Mouse (Mus musculus) heart, embryonic 13.5 days (tissue): ENCODE measurements around the gene Sstr2. TPM values are rescaled to one million over a fixed set of nuclear protein-coding genes. Genes with fewer than 3 reads are reported as not detected.
"Not testable (repeated sequence)": the region's sequence is repeated elsewhere in the genome, so short reads cannot be mapped to it uniquely, and the experiment has no call there.

Source experiments
- ATAC-seq: fragments of 200-750 bp; cut with Nextera tagmentation; 2 replicates; pipeline ENCODE4 v1.8.0; 2017; ENCODE audit warnings: moderate TSS enrichment; ENCODE audit not compliant: insufficient number of reproducible peaks, low FRiP score, low TSS enrichment; ENCODE audit errors: extremely low read depth
- H3K27ac ChIP-seq: fragments of 300-500 bp; sonication (generic); replicated peaks from 2 replicates; pipeline ENCODE4 v1.5.1; 2015; ENCODE audit warnings: moderate library complexity, mild to moderate bottlenecking, inconsistent platforms
- H3K27me3 ChIP-seq: fragments of 300-500 bp; sonication (generic); replicated peaks from 2 replicates; pipeline ENCODE4 v1.6.1; 2015; ENCODE audit warnings: mild to moderate bottlenecking, inconsistent platforms
- H3K36me3 ChIP-seq: fragments of 300-500 bp; sonication (generic); 2 replicates; pipeline ENCODE4 v1.6.1; 2015; ENCODE audit warnings: mild to moderate bottlenecking, inconsistent platforms
- H3K4me1 ChIP-seq: fragments of 300-500 bp; sonication (generic); 2 replicates; pipeline ENCODE4 v1.6.1; 2015; ENCODE audit warnings: inconsistent platforms
- H3K4me2 ChIP-seq: fragments of 300-500 bp; sonication (generic); 2 replicates; pipeline ENCODE4 v1.6.1; 2015; ENCODE audit warnings: inconsistent platforms, mild to moderate bottlenecking, moderate library complexity
- H3K4me3 ChIP-seq: fragments of 300-500 bp; sonication (generic); 2 replicates; pipeline ENCODE4 v1.5.1; 2015; ENCODE audit warnings: moderate library complexity, mild to moderate bottlenecking, inconsistent platforms
- H3K9ac ChIP-seq: fragments of 300-500 bp; sonication (generic); 2 replicates; pipeline ENCODE4 v1.6.1; 2015; ENCODE audit warnings: inconsistent platforms, mild to moderate bottlenecking, moderate library complexity
- H3K9me3 ChIP-seq: fragments of 300-500 bp; sonication (generic); 2 replicates; pipeline ENCODE4 v1.6.1; 2016; ENCODE audit warnings: inconsistent platforms
- WGBS: fragments of 180-500 bp; shearing (Covaris S2); methylation state at CpG from one replicate; pipeline ENCODE4 v1.1.7; 2015; ENCODE audit warnings: mixed read lengths; 5-methylcytosine and 5-hydroxymethylcytosine counted together
- polyA plus RNA-seq: library from polyadenylated mRNA; unstranded; fragments of >200 nt; fragmentation: Nextera tagmentation; extraction: Ambion mirVana; gene quantifications from 2 replicates; pipeline ENCODE4 v1.2.1, GENCODE M21; 2015

Sstr2 gene
- polyA plus RNA-seq, 1 experiment from 2014 or later, result 0.39 TPM

DNA sequence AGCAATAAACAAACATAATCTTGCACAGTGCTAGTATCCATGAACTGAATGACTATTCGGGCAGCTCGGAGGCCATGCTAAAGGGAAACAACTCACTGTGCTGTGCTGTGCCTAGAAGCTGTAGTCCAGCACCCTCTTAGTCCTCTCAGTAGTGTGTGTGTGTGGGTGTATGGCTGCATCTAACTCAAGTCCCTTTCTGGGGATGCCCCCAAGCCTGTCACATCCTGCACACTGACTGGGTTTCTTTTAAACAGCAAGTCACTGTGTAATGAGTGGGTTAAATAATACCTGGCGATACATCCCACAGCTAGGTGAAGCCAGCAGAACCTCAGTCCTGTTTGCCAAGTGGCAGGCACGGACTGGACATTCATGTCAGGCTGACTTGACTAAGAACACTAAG lies 39.6 kb downstream of the Sstr2 start:
- no peak for ATAC-seq
- no peaks in the 10 kb centered on the region for H3K4me1 ChIP-seq

DNA sequence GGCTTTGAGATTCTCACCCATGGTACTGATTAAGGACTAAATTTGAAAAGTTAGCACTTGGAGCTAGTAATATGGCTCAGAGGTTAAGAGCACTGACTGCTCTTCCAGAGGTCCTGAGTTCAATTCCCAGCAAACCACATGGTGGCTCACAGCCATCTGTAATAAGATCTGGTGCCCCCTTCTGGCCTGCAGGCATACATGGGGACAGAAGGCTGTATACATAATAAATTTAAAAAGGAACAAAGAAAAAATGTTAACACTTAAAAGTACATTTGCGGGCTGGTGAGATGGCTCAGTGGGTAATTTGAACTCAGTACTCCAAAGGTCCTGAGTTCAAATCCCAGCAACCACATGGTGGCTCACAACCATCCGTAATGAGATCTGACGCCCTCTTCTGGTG lies 41.1 kb downstream of the Sstr2 start:
- H3K9ac ChIP-seq, H3K4me2 ChIP-seq, H3K4me1 ChIP-seq, H3K27ac ChIP-seq, H3K4me3 ChIP-seq, H3K9me3 ChIP-seq, ATAC-seq, H3K27me3 ChIP-seq: not testable (repeated sequence)
- H3K36me3 ChIP-seq, result peaks cover 98% of the 10 kb centered on the region
- 88% methylated on average over 3 of the region's 3 CpGs for WGBS

More for the DNA sequence above, 39.6 kb downstream of the Sstr2 start:
- Histone ChIP-seq H3K27ac (no peak overlapping the region), H3K27me3 (no peaks in the 10 kb centered on the region), H3K4me3 (no peak overlapping the region), H3K36me3 (peaks cover 100% of the 10 kb centered on the region), H3K9me3 (no peaks in the 10 kb centered on the region), H3K9ac (no peak overlapping the region), H3K4me2 (no peak overlapping the region)
- WGBS, result 85% methylated on average over 4 of the region's 4 CpGs

DNA sequence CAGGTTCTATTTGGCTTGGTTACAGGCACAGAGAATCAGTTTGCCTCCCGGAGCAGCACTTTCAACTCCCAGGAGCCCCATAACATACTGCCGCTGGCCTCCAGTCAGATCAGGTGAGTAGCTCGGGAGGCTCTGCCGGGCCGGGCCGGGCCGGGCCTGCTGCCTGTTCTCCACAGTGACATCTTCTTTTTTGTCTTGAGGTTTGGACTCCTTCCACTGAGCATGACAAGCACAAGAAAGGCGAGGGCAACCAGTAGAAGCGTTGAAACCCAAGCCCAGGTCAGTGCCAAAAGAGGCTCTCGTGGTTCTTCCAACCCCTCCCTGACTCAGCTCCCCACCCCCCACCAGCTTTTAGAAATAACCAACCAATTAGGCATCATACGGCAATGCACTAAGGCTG lies 41.8 kb downstream of the Sstr2 start:
- peaks cover 93% of the 10 kb centered on the region for H3K36me3 ChIP-seq

DNA sequence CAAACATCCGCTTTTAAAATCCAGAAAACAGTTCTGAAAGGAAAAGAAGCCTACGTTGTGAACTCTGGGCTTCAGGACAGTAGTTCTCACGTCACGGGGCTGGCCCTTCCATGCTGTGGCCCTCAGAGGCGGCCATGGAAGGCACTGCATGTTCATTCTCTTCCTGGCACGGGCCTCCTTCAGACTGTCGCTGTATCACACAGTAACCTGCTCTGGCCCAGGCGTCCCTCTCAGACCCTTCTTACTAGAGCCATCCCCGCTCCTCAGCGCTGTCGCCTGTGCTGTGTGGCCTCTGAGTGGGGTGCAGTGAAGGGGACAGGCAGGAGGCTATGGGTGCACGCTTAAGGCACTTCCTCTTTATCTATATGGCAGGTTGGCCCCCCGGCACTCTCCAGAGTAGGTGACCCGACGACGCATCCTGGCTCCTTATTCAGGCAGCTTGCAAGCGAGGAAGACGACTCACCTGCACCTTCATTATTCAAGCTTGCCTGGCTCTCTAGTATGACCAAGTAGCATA lies 42.8 kb downstream of the Sstr2 start:
- Histone ChIP-seq H3K27ac (no peak overlapping the region), H3K9ac (no peak overlapping the region), H3K4me3 (no peak overlapping the region), H3K36me3 (peaks cover 87% of the 10 kb centered on the region), H3K27me3 (no peaks in the 10 kb centered on the region), H3K4me1 (peaks cover 12% of the 10 kb centered on the region), H3K4me2 (no peak overlapping the region), H3K9me3 (no peaks in the 10 kb centered on the region)
- no peak for ATAC-seq
- WGBS, result 85% methylated on average over 18 of the region's 18 CpGs

More for the DNA sequence above, 41.8 kb downstream of the Sstr2 start:
- H3K27me3 ChIP-seq, result no peaks in the 10 kb centered on the region
- H3K9ac ChIP-seq, result no peak overlapping the region
- H3K27ac ChIP-seq, result no peak overlapping the region
- H3K4me3 ChIP-seq, result no peak overlapping the region
- ATAC-seq, result no peak
- 95% methylated on average over 11 of the region's 11 CpGs for WGBS
- H3K9me3 ChIP-seq, result no peaks in the 10 kb centered on the region
- no peak overlapping the region for H3K4me2 ChIP-seq
- H3K4me1 ChIP-seq, result peaks cover 5% of the 10 kb centered on the region; the same call in 1 of the 2 replicates

DNA sequence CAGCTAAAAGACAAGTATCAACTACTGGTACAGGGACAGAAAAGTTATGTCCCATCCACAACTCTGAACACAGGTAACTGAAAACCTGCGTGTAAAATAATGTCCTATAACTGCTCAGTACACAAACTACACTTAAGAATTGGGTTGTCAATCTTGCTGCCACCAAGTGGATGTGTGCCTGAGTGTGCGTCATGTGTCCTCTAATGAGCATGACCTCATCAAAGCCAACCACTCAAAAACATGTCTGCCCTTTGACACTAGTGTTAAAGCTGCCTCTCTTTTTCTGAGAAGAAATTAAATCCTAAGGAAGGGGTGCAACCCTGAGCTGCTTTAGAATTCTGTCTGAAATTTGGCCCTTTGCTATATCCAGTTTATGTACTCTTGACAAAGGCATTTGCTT lies 45.1 kb downstream of the Sstr2 start:
- H3K27ac ChIP-seq, result no peak overlapping the region
- H3K9me3 ChIP-seq, result no peaks in the 10 kb centered on the region
- H3K4me3 ChIP-seq, result no peak overlapping the region
- peaks cover 36% of the 10 kb centered on the region for H3K4me1 ChIP-seq
- WGBS, result 66% methylated on average over 2 of the region's 2 CpGs
- no peaks in the 10 kb centered on the region for H3K27me3 ChIP-seq
- no peak for ATAC-seq
- no peak overlapping the region for H3K9ac ChIP-seq
- peaks cover 84% of the 10 kb centered on the region for H3K36me3 ChIP-seq
- H3K4me2 ChIP-seq, result no peak overlapping the region

DNA sequence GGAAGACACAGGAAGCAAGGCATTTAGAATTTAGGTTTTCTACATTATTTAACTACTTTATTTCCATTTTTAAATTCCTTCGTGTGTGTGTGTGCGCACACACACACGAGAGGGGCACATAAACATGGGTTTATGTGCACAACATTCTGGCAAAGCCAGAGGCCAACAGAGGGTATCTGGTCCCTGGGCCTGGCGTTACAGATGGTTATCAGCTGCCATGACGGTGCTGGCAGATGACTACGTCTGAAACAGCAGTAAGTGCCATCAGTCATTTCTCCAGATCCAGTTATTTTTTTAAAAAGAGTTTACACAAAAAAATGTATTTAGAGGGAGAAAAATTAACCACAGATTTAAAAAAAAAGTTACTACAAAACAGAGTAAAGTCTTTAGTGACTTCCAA lies 47.1 kb downstream of the Sstr2 start:
- no peaks in the 10 kb centered on the region for H3K9me3 ChIP-seq
- H3K27me3 ChIP-seq, result no peaks in the 10 kb centered on the region
- no peak overlapping the region for H3K4me3 ChIP-seq
- H3K4me1 ChIP-seq, result peaks cover 38% of the 10 kb centered on the region
- no peak for ATAC-seq
- peaks cover 81% of the 10 kb centered on the region for H3K36me3 ChIP-seq
- 65% methylated on average over 6 of the region's 6 CpGs for WGBS
- H3K27ac ChIP-seq, result no peak overlapping the region
- H3K9ac ChIP-seq, result no peak overlapping the region
- peak overlapping the region; percentile 19; the same call in 1 of the 2 replicates for H3K4me2 ChIP-seq

DNA sequence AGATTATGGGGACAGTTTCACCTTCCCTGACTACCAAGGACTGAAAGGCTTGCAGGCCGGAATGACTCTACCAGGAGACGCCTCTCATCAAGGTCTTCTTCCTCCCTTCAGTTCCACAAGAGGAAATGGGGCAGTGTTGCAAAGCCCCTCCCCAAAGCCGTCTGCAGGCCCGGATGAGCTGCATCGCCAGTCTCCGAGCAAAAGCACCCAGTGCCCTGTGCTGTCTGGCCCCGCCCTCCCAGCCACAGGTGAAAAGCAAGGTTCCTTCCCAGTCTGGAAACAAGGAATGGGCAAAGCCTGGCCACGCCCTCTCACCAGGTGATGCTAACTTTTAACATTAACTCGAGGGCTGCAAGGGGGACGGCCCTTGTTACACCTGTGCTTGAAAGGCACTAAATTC lies 47.5 kb downstream of the Sstr2 start:
- peaks cover 81% of the 10 kb centered on the region for H3K36me3 ChIP-seq
- no peak for ATAC-seq

DNA sequence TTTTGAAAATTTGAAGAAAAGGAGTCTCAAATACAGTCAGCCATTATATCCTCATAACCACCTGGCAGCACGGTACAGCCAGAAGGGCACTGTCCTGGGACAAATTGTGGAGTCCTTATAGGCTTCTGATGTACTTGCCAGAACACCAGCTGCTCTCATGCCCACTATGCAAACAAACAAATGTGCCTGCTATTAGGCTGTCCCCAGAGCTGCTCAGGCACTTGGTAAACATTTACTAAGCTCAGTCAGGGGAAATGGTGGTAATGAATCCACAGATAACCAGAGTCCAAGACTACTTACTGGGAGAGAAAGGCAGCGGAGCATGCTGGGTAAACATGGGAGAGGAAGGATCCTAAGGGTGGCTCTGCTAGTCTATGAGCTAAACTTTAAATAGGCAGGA lies 48.0 kb downstream of the Sstr2 start:
- 81% methylated on average over 2 of the region's 2 CpGs for WGBS
- H3K36me3 ChIP-seq, result peaks cover 81% of the 10 kb centered on the region
- peaks cover 38% of the 10 kb centered on the region for H3K4me1 ChIP-seq
- 0 out of 2 replicates have a peak overlapping the region, but pooled peaks have one; percentile 19 for H3K9ac ChIP-seq
- no peaks in the 10 kb centered on the region for H3K27me3 ChIP-seq
- no peaks in the 10 kb centered on the region for H3K9me3 ChIP-seq
- H3K27ac ChIP-seq, result peak overlapping the region; percentile 24; the same call in 1 of the 2 replicates
- no peak overlapping the region for H3K4me3 ChIP-seq
- H3K4me2 ChIP-seq, result peak overlapping the region; percentile 19; the same call in 1 of the 2 replicates
- no peak for ATAC-seq

More for the DNA sequence above, 47.5 kb downstream of the Sstr2 start:
- Histone ChIP-seq H3K9ac (no peak overlapping the region), H3K27ac (no peak overlapping the region), H3K9me3 (no peaks in the 10 kb centered on the region), H3K4me2 (peak overlapping the region; percentile 19; the same call in 1 of the 2 replicates), H3K27me3 (no peaks in the 10 kb centered on the region), H3K4me1 (peaks cover 38% of the 10 kb centered on the region), H3K4me3 (no peak overlapping the region)
- 56% methylated on average over 10 of the region's 10 CpGs for WGBS

DNA sequence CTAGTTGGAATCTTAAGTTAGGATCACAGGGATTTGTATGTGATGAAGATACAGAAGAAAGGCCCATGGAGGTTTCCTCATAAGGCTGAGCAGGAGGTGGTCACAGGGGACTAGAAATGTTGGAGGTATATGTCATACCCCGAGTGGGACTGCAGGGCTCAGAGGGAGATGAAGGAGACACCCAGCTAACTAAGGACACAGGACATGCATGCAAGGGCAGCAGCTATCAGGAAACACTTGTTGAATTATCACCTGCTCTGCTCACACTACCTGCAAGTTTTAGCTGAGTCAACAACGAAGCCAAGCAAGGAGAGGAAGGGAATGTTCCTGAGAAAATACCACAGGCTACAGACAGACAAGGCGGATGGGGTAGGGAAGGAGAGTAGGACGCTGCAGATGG lies 48.6 kb downstream of the Sstr2 start:
- Histone ChIP-seq H3K36me3 (peaks cover 81% of the 10 kb centered on the region), H3K27ac (0 out of 2 replicates have a peak overlapping the region, but pooled peaks have one; percentile 24), H3K4me1 (peaks cover 38% of the 10 kb centered on the region), H3K9ac (peak overlapping the region; percentile 20; the same call in 1 of the 2 replicates), H3K27me3 (no peaks in the 10 kb centered on the region), H3K4me2 (no peak overlapping the region), H3K4me3 (no peak overlapping the region), H3K9me3 (no peaks in the 10 kb centered on the region)
- no peak for ATAC-seq
- WGBS, result 63% methylated on average over 4 of the region's 4 CpGs

DNA sequence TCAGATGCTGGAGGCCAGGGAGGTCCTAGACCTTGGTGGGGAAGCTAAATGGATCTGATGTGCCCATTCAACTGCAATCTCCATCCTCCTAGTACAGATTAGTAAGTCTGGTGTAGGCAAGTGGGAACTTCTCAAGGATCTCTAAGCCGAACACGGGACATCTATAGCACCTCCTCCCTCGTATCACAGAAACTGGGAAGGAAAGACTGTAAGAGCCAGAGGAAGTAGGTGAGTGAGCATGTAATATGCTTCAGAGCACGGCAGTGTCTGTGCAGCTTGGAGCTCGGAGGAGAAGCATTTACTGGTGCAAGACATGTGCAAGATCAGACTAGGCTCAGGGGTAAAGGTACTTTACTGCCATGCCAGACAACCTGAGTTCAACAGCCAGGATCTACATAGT lies 49.7 kb downstream of the Sstr2 start:
- no peak for ATAC-seq
- WGBS, result 79% methylated on average over 5 of the region's 5 CpGs
- no peak overlapping the region for H3K4me3 ChIP-seq
- H3K4me2 ChIP-seq, result no peak overlapping the region
- H3K27ac ChIP-seq, result no peak overlapping the region
- peaks cover 46% of the 10 kb centered on the region for H3K4me1 ChIP-seq
- H3K9me3 ChIP-seq, result no peaks in the 10 kb centered on the region
- no peaks in the 10 kb centered on the region for H3K27me3 ChIP-seq
- H3K9ac ChIP-seq, result 0 out of 2 replicates have a peak overlapping the region, but pooled peaks have one; percentile 21
- H3K36me3 ChIP-seq, result peaks cover 81% of the 10 kb centered on the region

DNA sequence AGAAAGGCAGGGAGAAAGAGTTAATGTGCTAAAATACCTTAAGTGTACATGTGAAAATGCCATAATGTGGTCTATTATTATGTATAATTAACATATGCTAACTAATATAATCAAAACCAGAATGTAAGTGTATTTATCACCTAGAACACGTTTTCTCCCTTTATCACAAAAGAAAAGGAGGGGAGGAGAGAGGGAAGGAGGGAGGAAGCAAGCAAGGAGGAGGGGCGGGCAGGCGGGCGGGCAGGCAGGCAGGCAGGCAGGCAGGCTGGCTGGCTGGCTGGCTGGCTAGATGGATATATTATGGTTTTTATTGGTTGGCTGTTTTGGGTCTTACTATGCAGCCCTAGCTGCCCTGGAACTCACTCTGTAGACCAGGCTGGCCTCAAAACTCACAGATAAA lies 50.6 kb downstream of the Sstr2 start:
- WGBS, result 71% methylated on average over 4 of the region's 4 CpGs

DNA sequence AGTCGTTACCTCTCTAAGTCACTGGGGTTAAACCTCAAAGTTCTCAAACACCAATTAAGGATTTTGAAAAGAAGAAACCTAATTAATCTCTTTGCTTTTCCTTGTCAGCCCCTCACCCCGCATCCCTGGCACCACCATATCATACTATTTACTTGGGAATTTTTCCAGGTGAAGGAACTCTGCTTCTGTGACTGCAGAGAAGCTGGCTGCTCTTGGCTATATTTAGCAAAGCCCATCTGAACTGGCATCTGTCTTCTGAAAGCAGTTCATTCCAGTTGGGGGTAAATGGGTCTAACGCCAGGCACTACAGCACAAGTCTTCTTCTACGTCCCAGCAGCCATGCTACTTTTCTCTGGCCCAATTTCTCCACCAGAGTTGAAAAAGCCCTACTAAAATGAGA lies 54.5 kb downstream of the Sstr2 start:
- no peaks in the 10 kb centered on the region for H3K27me3 ChIP-seq
- 0 out of 2 replicates have a peak overlapping the region, but pooled peaks have one; percentile 3 for H3K4me3 ChIP-seq
- peak overlapping the region; percentile 69 for H3K27ac ChIP-seq
- H3K9me3 ChIP-seq, result no peaks in the 10 kb centered on the region
- H3K9ac ChIP-seq, result peak overlapping the region; percentile 37; the same call in 1 of the 2 replicates
- peak overlapping the region; percentile 37 for H3K4me2 ChIP-seq
- no peak for ATAC-seq
- H3K4me1 ChIP-seq, result peaks cover 39% of the 10 kb centered on the region
- WGBS, result 58% methylated on average over 4 of the region's 4 CpGs
- peaks cover 84% of the 10 kb centered on the region for H3K36me3 ChIP-seq

More for the DNA sequence above, 50.6 kb downstream of the Sstr2 start:
- ATAC-seq, result no peak
- no peak overlapping the region for H3K4me2 ChIP-seq
- H3K9me3 ChIP-seq, result no peaks in the 10 kb centered on the region
- H3K27me3 ChIP-seq, result no peaks in the 10 kb centered on the region
- H3K4me1 ChIP-seq, result peaks cover 51% of the 10 kb centered on the region
- peaks cover 81% of the 10 kb centered on the region for H3K36me3 ChIP-seq
- no peak overlapping the region; the same call in 1 of the 2 replicates for H3K9ac ChIP-seq
- H3K27ac ChIP-seq, result no peak overlapping the region
- H3K4me3 ChIP-seq, result no peak overlapping the region
